Mouse (Mus musculus) cortical plate, adult 2 months (tissue): ENCODE results near the gene Ski. TPM values are rescaled to one million over a fixed set of nuclear protein-coding genes. Genes with fewer than 3 reads are reported as not detected.

Experiments
- H3K27ac ChIP-seq: fragments of 200-500 bp; 2 replicates; pipeline ENCODE4 v1.5.1; 2012; ENCODE audit warnings: low read length, control low read depth, inconsistent platforms; ENCODE audit not compliant: insufficient read depth
- H3K4me1 ChIP-seq: fragments of 200-500 bp; 2 replicates; pipeline ENCODE4 v1.6.1; 2011; ENCODE audit warnings: low read length; ENCODE audit not compliant: control insufficient read depth, insufficient read depth
- H3K4me3 ChIP-seq: fragments of 200-500 bp; 2 replicates; pipeline ENCODE4 v1.5.1; 2011; ENCODE audit warnings: mild to moderate bottlenecking, low read length, control low read depth; ENCODE audit not compliant: insufficient read depth
- CTCF ChIP-seq: fragments of 200-500 bp; IDR thresholded peaks from 2 replicates; pipeline ENCODE4 v1.5.1; 2011; ENCODE audit warnings: mild to moderate bottlenecking, control low read depth, low read length; ENCODE audit not compliant: insufficient read depth; ENCODE audit errors: extremely low read depth
- POLR2A ChIP-seq: fragments of 200-500 bp; IDR thresholded peaks from 2 replicates; pipeline ENCODE4 v1.6.1; 2011; ENCODE audit warnings: mild to moderate bottlenecking, low read length, control low read depth; ENCODE audit not compliant: insufficient read depth; ENCODE audit errors: extremely low read depth
- polyA plus RNA-seq: library from polyadenylated mRNA; depleted of rRNA; stranded (reverse); fragments of >200 nt; gene quantifications from 2 replicates; pipeline ENCODE4 v1.2.3, GENCODE M21; 2012

Gene Ski
- polyA plus RNA-seq, 1 experiment: 70.3 TPM

- no peak overlapping the region for H3K4me3 ChIP-seq
- peak overlapping the region; percentile 84 for H3K27ac ChIP-seq
- no peak for TF ChIP-seq POLR2A
- TF ChIP-seq CTCF: no peak
- peaks cover 9% of the 10 kb centered on the region for H3K4me1 ChIP-seq
Measured at GRCm38 (mm10) chr4:155143871-155144502, 78.4 kb downstream of the Ski start.

- TF ChIP-seq POLR2A (no peak), CTCF (no peak)
- Histone ChIP-seq H3K27ac (peak overlapping the region; percentile 53), H3K4me3 (no peak overlapping the region), H3K4me1 (peaks cover 9% of the 10 kb centered on the region)
Measured at GRCm38 (mm10) chr4:155143411-155143810, 79.0 kb downstream of the Ski start.

GRCm38 (mm10) chr4:155142836-155143235 lies 79.6 kb downstream of the Ski start:
- no peak overlapping the region for H3K27ac ChIP-seq
- no peak overlapping the region for H3K4me3 ChIP-seq
- TF ChIP-seq POLR2A (no peak), CTCF (no peak)
- H3K4me1 ChIP-seq: peaks cover 9% of the 10 kb centered on the region

- no peak overlapping the region for H3K4me3 ChIP-seq
- peaks cover 7% of the 10 kb centered on the region for H3K4me1 ChIP-seq
- TF ChIP-seq POLR2A (no peak), CTCF (no peak)
- H3K27ac ChIP-seq: no peak overlapping the region
Measured at GRCm38 (mm10) chr4:155140795-155141265, 81.6 kb downstream of the Ski start.

- Histone ChIP-seq H3K4me1 (peaks cover 7% of the 10 kb centered on the region), H3K27ac (no peak overlapping the region), H3K4me3 (no peak overlapping the region)
- no peak for TF ChIP-seq CTCF
- no peak for TF ChIP-seq POLR2A
Measured at GRCm38 (mm10) chr4:155140150-155140549, 82.2 kb downstream of the Ski start.

DNA sequence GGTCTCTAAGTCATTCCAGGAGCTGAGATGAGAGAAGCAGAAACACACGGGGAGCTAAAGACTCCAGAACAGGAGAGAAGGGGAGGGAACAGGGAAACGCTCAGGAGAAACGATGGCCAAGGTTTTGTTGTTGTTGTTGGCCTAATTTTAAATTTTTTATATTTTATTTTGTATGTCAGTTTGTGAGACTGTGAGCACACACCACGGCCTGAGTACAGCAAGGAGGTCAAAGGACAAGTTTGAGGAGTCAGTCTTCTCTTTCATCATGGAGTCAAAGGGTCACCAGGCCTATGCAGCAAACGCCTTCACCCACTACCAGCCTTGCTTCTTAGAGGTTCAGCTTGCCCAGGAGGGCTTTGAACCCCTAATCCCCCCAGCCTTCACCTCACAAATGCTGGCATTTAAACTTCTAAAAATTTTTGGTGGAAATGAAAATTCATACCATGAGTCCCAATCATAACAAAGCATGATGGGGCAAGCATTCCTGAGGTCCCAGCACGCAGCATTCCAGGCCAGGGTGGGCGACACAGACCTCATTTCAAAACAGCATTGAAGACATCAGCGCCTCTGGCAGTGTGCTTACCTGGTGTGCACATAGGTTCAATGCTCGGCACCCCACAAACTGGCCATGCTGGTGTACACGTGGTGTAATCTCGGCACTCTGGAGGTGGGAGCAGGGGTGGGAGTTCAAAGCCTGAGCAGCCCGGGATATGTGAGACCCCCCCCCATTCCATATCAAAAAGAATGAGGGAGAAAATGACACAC lies 82.9 kb downstream of the Ski start:
- H3K4me3 ChIP-seq: no peak overlapping the region
- TF ChIP-seq CTCF: no peak
- TF ChIP-seq POLR2A: no peak

GRCm38 (mm10) chr4:155138451-155138850 lies 83.9 kb downstream of the Ski start:
- Histone ChIP-seq H3K4me1 (no peaks in the 10 kb centered on the region; the same call in 1 of the 2 replicates), H3K4me3 (no peak overlapping the region), H3K27ac (no peak overlapping the region)
- no peak for TF ChIP-seq POLR2A
- TF ChIP-seq CTCF: no peak

More for the DNA sequence above, 82.9 kb downstream of the Ski start:
- Histone ChIP-seq H3K27ac (no peak overlapping the region), H3K4me1 (peaks cover 3% of the 10 kb centered on the region; the same call in 1 of the 2 replicates)

GRCm38 (mm10) chr4:155137891-155138290 lies 84.5 kb downstream of the Ski start:
- Histone ChIP-seq H3K4me3 (no peak overlapping the region), H3K4me1 (no peaks in the 10 kb centered on the region), H3K27ac (no peak overlapping the region)
- no peak for TF ChIP-seq CTCF
- no peak for TF ChIP-seq POLR2A

DNA sequence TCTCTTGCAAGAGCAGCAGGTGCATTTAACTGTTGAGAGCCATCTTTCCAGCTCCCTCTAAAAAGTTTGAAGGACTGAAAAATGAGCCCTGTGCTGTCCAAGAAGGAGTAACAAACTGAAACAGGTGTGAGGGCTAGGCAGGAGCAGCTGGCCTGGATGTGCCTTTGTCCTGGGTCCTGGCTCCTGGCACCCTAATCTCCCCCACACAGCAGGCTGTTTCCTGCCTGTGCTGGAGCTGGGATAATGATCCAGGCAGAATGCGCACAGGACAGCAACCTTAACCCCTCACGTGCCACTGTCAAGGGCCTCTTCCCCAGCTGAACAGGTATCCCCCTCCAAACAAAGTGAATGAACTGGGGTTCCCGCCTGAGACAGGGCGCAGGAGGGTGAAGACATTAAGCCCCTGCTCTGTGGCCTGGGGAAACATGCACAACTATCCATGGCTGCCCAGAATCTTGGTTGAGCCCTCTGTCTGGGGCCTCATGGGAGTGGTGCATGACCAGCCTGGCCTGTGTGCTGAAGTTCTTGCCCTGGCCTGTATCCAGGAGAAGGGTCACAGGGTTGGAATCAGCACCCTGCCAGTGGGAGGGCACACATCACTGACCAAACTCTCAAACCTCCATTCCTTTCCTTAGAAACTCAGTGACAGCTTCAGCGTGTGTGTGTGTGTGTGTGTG lies 86.3 kb downstream of the Ski start:
- no peaks in the 10 kb centered on the region for H3K4me1 ChIP-seq
- H3K27ac ChIP-seq: no peak overlapping the region
- TF ChIP-seq POLR2A (no peak), CTCF (no peak)
- no peak overlapping the region for H3K4me3 ChIP-seq
